Mouse (Mus musculus) retina, embryonic 14.5 days (tissue): Measurements from ENCODE around the gene Brca1.
"Not testable (repeated sequence)": the region's sequence is repeated elsewhere in the genome, so short reads cannot be mapped to it uniquely, and the experiment has no call there.

Source experiments
- DNase-seq: peaks from one replicate; pipeline ENCODE4 v3.0.0-alpha.2; 2015; ENCODE audit warnings: low spot score

Brca1 gene

DNA sequence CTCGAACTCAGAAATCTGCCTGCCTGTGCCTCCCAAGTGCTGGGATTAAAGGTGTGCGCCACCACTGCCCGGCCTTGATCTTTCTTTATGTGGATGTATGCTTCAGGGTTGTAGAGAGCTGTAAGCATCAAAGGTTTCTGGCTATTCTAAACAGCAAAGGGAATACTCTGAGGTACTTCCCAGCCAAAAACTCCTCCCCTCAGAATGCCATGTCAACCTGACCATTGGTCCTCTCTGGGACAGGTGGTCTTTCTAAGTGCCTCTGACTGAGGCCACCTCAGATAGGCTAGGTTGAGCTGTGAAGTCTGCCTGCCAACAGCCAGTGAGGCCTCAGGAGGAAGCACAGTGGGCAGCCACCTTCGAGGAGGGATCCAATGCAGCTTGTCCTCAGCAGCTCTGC, 102.9 kb downstream of the Brca1 start:
- no peak for DNase-seq

DNA sequence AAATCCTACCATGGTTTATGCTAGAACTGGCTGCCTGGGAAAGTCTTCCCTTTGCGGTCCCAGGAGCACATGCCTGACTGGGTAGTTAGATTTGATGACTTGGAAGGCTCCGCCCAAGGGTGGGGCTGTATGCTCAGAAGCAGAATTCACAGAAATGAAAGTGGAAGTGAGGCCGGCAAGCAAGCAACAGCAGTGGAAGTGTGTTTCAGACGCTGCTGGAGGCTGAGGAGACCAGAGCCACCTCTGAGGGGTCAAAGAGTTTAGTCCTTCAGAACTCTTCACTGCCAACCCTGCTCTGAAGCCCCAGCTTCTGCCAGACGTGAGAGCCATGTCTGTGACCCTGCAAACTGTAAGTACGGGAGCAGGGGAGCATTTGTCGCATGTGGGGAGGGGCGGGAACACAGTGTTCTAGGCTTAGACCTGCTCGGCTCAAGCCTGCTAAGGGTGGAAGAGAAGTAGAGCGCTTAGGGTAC, 103.4 kb downstream of the Brca1 start, which contains the start of gene Ifi35:
Ifi35 (plus strand) TSS at position 134 of the 473 bp plus-strand sequence.
- DNase-seq, result no peak

DNA sequence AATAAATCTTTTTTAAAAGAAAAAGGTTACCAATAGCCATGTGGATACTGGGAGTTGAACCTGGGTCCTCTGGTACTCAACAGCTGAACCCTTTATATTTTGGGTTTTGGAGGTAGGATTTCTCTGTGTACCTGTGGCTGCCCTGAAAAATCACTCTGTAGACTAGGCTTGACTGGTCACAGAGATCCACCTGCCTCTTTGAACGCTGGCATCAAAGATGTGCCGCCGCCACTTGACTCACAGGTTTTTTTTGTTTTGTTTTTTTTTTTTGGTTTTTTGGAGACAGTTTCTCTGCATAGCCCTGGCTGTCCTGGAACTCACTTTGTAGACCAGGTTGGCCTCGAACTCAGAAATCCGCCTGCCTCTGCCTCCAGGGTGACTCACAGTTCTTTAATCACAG, 104.0 kb downstream of the Brca1 start:
- DNase-seq, result no peak

DNA sequence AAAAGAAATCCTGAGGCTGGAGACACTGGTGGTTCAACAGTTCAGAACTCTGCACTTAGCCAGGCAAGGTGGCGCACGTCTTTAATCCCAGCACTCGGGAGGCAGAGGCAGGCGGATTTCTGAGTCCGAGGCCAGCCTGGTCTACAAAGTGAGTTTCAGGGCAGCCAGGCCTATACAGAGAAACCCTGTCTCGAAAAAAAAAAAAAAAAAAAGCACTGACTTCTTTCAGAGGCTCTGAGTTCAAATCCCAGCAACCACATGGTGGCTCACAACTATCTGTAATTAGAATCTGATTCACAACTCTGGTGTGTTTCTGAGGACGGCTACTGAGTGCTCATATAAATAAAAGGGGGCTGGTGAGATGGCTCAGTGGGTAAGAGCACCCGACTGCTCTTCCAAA, 104.9 kb downstream of the Brca1 start:
- not testable (repeated sequence) for DNase-seq

DNA sequence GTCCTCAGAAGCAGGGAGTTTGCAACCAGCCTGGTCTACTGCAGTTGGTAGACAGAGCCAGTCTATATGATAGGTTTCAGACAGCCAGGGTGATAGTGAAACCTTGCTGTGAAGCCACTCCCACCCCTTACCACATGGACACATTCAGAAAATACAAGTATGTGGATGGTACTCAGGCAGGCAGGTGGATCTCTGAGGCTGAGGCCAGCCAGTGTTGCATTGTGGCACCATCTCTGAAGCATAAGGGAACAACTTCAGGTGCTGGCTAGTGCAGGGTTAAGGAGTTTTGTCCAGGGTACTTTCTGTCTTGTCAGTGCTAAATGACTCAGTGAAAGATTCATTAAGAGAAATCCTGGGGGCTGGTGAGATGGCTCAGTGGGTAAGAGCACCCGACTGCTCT, 105.4 kb downstream of the Brca1 start:
- DNase-seq, result no peak

DNA sequence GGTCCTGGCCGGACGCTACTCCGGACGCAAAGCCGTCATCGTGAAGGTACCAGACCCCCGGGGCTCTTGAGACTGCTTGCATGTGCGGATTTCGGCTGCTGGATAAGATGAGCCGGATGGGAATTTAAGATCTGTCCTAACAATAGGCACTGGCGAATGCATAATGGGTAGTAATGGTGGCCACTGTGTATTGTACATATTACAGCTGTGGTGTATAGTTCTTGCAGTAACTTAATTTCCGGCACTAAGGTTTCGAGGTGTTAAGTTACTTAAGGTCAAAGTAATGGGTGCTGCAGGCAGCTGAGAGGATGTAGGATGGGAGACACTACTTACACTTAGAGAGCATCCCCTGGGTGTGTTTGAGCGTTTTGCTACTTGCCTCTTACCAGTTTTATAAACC, 109.0 kb downstream of the Brca1 start:
- no peak for DNase-seq

DNA sequence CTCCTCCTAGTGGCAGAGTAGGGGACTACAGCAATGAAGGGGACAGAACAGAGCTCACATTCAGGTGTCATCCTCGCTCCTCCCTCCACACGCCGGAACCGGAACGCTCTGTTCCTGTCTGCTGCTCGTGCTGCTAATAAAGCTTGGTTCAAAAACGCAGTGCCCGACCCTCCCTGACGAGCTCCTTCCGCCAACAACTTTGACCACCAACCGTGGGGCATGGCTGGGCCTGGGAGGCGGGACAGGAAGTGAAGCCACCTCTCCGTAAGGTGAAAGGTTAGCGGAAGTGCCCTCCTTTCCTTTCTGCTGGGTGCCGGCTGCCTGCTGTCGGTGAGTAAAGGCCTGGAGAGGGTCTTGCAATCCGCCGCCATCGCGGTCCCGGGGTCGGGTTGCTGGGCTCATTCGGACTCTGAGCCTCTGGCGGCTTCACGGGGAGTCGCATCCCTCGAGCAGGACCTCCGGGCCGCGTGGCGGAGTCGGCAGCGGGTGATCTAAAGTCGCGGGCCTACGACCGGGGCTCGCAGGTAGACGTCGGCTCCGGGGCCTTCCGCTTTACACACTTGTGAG, 109.5 kb downstream of the Brca1 start, which contains the start of gene Rpl27:
Rpl27 (plus strand) TSS at position 172 of the 567 bp plus-strand sequence.
- DNase-seq, result peak; percentile 99

DNA sequence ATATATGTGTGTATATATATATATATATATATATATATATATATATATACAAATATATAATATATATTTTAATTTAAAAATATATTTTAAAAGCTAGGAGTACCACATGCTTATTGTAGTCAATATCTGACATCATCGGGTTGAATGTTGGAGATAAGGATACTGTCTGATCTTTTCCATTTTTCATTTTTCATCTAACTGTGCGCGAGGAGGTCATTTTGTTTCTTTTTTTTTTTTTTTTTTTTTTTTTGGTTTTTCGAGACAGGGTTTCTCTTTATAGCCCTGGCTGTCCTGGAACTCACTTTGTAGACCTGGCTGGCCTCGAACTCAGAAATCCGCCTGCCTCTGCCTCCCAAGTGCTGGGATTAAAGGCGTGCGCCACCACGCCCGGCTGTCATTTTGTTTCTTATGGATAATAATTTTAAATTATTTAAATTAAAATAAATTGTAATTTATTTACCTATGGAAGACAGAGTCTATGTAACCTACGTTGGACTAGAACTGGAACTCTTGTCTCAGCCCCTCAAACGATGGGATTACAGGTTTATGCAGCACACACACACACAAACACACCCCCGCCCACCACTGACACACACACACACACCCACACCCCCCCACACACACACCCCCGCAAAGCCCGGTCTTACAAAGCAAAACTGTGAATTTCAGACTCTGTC, 110.2 kb downstream of the Brca1 start:
- not testable (repeated sequence) for DNase-seq
